Mouse (Mus musculus) neural tube, embryonic 13.5 days (tissue): ENCODE data around the gene Zbtb7b. TPM values are rescaled to one million over a fixed set of nuclear protein-coding genes. Genes with fewer than 3 reads are reported as not detected.

Experiments
- ATAC-seq: fragments of 200-750 bp; cut with Nextera tagmentation; 2 replicates; pipeline ENCODE4 v1.8.0; 2017; ENCODE audit warnings: low read depth, mild to moderate bottlenecking, moderate TSS enrichment, moderate library complexity
- H3K27ac ChIP-seq: fragments of 300-500 bp; sonication (generic); replicated peaks from 2 replicates; pipeline ENCODE4 v1.5.1; 2015; ENCODE audit warnings: moderate library complexity, mild to moderate bottlenecking, inconsistent platforms
- H3K27me3 ChIP-seq: fragments of 300-500 bp; sonication (generic); 2 replicates; pipeline ENCODE4 v1.6.1; 2015; ENCODE audit warnings: mild to moderate bottlenecking, inconsistent platforms
- H3K36me3 ChIP-seq: fragments of 300-500 bp; sonication (generic); 2 replicates; pipeline ENCODE4 v1.6.1; 2015; ENCODE audit warnings: mild to moderate bottlenecking, inconsistent platforms
- H3K4me1 ChIP-seq: fragments of 300-500 bp; sonication (generic); replicated peaks from 2 replicates; pipeline ENCODE4 v1.6.1; 2015; ENCODE audit warnings: inconsistent platforms
- H3K4me2 ChIP-seq: fragments of 300-500 bp; sonication (generic); 2 replicates; pipeline ENCODE4 v1.6.1; 2015; ENCODE audit warnings: inconsistent platforms, mild to moderate bottlenecking, moderate library complexity
- H3K4me3 ChIP-seq: fragments of 300-500 bp; sonication (generic); 2 replicates; pipeline ENCODE4 v1.5.1; 2015; ENCODE audit warnings: mild to moderate bottlenecking, inconsistent platforms
- H3K9ac ChIP-seq: fragments of 300-500 bp; sonication (generic); 2 replicates; pipeline ENCODE4 v1.6.1; 2015; ENCODE audit warnings: moderate library complexity, mild to moderate bottlenecking, inconsistent platforms
- H3K9me3 ChIP-seq: fragments of 300-500 bp; sonication (generic); 2 replicates; pipeline ENCODE4 v1.6.1; 2016; ENCODE audit warnings: inconsistent platforms
- WGBS: fragments of 180-500 bp; shearing (Covaris S2); methylation state at CpG from one replicate; pipeline ENCODE4 v1.1.7; 2015; 5-methylcytosine and 5-hydroxymethylcytosine counted together
- polyA plus RNA-seq: library from polyadenylated mRNA; unstranded; fragments of >200 nt; fragmentation: Nextera tagmentation; extraction: Ambion mirVana; gene quantifications from 2 replicates; pipeline ENCODE4 v1.2.1, GENCODE M21; 2015

Gene Zbtb7b
- polyA plus RNA-seq, 1 experiment from 2014 or later, result 0.68 TPM

DNA sequence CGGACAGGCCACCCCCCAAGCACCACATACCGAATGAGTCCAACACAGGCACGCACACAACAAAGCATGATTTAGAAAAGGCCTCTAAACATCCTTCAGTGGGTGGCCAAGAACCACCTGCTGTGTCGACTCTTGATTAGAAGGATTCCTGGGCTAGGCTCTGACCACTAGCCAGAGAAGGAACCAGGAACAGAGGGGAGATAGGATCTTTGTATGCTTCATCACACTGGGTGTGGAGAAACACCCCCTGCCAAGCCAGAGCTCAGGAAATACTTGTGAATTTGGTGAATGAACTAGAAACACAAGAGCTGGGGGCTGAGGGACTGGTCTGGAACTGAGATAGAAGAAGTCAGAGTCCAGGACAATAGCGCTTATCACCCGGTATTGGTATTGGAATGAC is 58.0 kb downstream of the Zbtb7b start:
- 5% methylated on average over 6 of the region's 6 CpGs for WGBS
- H3K27me3 ChIP-seq, result no peaks in the 10 kb centered on the region
- no peaks in the 10 kb centered on the region for H3K9me3 ChIP-seq
- H3K36me3 ChIP-seq, result peaks cover 11% of the 10 kb centered on the region
- peaks cover 75% of the 10 kb centered on the region for H3K4me1 ChIP-seq
- peak overlapping the region; percentile 84 for H3K4me3 ChIP-seq
- no peak for ATAC-seq
- H3K9ac ChIP-seq, result peak overlapping the region; percentile 86
- H3K27ac ChIP-seq, result no peak overlapping the region; the same call in none of the 2 replicates
- peak overlapping the region; percentile 85 for H3K4me2 ChIP-seq

DNA sequence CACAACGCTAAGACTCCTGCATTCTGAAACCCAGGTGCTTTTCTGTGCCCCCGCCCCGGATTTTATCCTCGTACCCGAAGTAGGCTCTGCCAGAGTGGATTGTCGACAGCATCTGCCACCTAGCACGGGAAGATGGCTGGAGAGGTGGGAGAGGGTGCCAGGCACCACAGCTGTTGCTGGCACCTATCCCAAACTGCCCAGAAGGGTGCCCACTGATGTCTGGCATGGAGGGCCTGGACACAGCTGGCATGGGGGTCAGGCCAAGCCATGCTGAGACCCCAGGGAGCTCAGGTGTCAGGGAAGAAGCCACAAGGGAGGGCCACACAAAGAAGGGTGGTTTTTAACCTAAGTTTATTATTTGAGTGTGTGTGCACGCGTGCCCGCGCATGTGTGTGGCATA is 61.5 kb downstream of the Zbtb7b start:
- no peak overlapping the region for H3K4me2 ChIP-seq
- peak overlapping the region; percentile 23; the same call in 1 of the 2 replicates for H3K9ac ChIP-seq
- no peak overlapping the region for H3K4me3 ChIP-seq
- WGBS, result 47% methylated on average over 11 of the region's 11 CpGs
- no peaks in the 10 kb centered on the region for H3K27me3 ChIP-seq
- peaks cover 11% of the 10 kb centered on the region for H3K36me3 ChIP-seq
- H3K9me3 ChIP-seq, result no peaks in the 10 kb centered on the region
- peaks cover 71% of the 10 kb centered on the region for H3K4me1 ChIP-seq
- H3K27ac ChIP-seq, result peak overlapping the region; percentile 67
- no peak for ATAC-seq

DNA sequence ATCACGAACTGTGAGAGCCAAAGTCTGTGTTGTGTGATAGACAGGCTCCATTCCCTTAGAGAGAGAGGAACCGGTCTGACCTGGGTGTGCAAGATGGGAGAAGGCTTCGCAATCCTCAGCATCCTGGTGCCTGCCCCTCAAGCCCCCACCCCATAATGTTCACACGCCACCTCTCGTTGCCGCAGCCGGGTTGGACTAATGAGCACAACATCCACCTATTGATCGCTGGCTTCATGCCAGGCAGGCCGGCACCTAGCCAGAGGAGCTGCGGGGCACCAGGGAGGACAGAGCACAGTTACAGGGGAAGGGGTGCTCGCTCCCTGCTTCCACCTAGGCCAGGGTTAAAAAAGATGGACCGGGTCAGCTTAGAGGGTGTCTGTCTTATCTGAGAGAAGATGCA is 62.1 kb downstream of the Zbtb7b start:
- Histone ChIP-seq H3K4me3 (no peak overlapping the region), H3K9ac (peak overlapping the region; percentile 23; the same call in 1 of the 2 replicates), H3K36me3 (peaks cover 11% of the 10 kb centered on the region), H3K27ac (peak overlapping the region; percentile 67), H3K9me3 (no peaks in the 10 kb centered on the region), H3K4me2 (no peak overlapping the region), H3K27me3 (no peaks in the 10 kb centered on the region), H3K4me1 (peaks cover 74% of the 10 kb centered on the region)
- ATAC-seq, result no peak
- 33% methylated on average over 12 of the region's 12 CpGs for WGBS

DNA sequence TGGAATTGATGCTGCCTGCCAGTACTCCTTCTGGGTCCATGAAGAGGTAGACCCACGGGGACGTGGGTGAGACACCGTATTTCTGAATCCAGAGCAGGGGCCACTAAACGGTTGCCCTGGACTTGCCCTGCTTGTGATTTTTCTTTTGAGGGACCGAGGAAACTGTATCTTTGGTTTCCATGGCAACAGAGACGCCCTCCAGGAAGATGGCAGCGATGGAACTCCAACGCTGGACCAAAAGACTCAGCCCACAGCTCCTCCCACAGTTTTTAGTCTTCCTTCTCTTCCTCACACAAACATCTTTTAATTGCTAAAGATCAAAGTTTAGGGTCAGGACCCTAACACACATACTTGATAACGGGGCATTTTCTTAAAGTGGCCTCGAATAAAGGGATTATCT is 62.6 kb downstream of the Zbtb7b start:
- Histone ChIP-seq H3K9me3 (no peaks in the 10 kb centered on the region), H3K4me2 (no peak overlapping the region), H3K4me3 (no peak overlapping the region), H3K36me3 (peaks cover 11% of the 10 kb centered on the region), H3K9ac (no peak overlapping the region), H3K27me3 (no peaks in the 10 kb centered on the region), H3K27ac (peak overlapping the region; percentile 67), H3K4me1 (peaks cover 74% of the 10 kb centered on the region)
- no peak for ATAC-seq
- 33% methylated on average over 10 of the region's 10 CpGs for WGBS

DNA sequence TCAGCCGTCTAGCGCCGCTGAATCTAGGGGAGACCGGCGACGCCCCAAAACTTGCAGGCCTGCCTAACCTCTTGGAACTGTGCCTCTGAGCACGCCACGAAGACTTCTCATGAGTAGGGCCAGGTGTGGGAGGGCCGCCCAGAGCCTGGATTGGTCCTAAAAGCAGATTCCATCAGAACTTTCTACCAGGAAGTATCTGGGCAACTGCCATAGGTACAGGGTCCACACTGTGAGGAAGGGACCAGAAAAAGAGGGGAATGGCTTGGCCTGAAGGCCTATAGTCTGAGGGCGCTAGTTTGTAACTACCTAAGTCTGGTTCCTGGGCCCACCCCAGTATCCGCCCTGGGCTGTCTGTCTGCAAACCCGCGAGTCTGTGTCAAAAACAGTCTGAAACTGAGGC is 63.0 kb downstream of the Zbtb7b start:
- H3K27ac ChIP-seq, result no peak overlapping the region; the same call in 1 of the 2 replicates
- H3K4me3 ChIP-seq, result no peak overlapping the region
- H3K4me2 ChIP-seq, result no peak overlapping the region
- peaks cover 11% of the 10 kb centered on the region for H3K36me3 ChIP-seq
- H3K27me3 ChIP-seq, result no peaks in the 10 kb centered on the region
- 73% methylated on average over 13 of the region's 13 CpGs for WGBS
- no peak for ATAC-seq
- peaks cover 72% of the 10 kb centered on the region for H3K4me1 ChIP-seq
- H3K9me3 ChIP-seq, result no peaks in the 10 kb centered on the region
- no peak overlapping the region for H3K9ac ChIP-seq

DNA sequence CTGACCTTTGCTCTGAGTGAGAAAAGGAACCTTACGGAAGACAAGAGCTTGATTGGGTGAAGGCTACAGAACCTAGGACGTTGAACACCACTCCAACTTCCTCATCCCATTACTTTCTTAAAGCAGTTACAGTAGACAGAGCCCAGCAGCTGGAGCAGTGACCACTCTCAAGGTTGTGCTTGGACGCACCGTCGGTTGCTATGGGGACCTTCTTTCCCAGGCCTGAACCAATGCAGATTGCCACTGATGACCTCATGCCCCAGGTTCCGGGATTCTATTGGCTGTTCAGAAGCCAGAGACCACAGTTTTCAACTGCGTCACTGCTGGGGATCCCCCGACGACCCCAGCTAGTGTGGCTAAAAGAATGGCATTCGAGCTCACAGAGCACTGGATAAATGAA is 63.6 kb downstream of the Zbtb7b start:
- Histone ChIP-seq H3K4me3 (no peak overlapping the region), H3K36me3 (peaks cover 11% of the 10 kb centered on the region), H3K4me2 (no peak overlapping the region), H3K9ac (no peak overlapping the region), H3K4me1 (peaks cover 66% of the 10 kb centered on the region), H3K27ac (no peak overlapping the region), H3K9me3 (no peaks in the 10 kb centered on the region), H3K27me3 (no peaks in the 10 kb centered on the region)
- WGBS, result 18% methylated on average over 10 of the region's 10 CpGs
- ATAC-seq, result no peak

DNA sequence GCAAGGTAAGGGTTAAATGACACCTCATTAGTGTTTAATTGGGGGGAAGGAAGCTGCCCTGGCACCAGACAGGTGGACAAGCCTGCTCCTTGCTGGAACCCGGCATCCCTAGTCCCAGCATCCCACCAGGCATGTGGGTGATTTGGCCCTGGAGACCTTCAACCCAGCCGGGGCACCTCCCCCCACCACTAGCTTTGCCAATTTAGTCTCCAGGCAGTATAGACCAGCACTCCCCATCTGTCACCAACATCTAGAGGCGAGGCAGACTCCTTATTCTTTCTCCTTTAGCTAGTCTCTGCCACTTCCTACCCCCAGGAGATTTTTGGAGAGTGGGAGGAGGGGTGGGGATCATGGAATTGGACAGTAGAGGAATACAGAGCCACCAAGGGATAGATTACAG is 64.2 kb downstream of the Zbtb7b start:
- Histone ChIP-seq H3K4me2 (no peak overlapping the region), H3K4me1 (peaks cover 60% of the 10 kb centered on the region), H3K9me3 (no peaks in the 10 kb centered on the region), H3K9ac (no peak overlapping the region), H3K36me3 (peaks cover 11% of the 10 kb centered on the region), H3K4me3 (no peak overlapping the region), H3K27ac (peak overlapping the region; percentile 28; the same call in 1 of the 2 replicates), H3K27me3 (no peaks in the 10 kb centered on the region)
- 24% methylated on average over 3 of the region's 3 CpGs for WGBS
- ATAC-seq, result no peak

DNA sequence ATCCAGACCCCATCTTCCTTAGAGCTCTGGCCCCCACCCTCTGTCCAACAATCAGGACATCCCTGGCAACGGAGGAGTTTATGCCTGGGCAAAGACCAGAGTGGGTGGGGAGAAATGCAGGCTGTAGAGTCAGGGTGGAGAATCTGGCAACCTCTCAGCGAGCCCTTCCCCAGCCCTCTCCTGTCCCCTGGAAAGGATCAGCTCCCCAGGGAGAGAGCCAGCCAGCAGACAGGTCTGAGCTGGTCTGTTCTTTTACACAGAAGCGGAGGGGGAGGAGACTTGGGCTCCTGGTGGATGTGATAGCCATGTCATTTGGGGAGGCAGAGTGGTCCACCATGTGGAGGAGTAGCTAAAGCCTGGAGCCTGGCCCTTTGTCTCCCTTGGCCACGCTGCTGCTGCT is 66.0 kb downstream of the Zbtb7b start:
- H3K9ac ChIP-seq, result no peak overlapping the region; the same call in 1 of the 2 replicates
- no peak overlapping the region for H3K4me3 ChIP-seq
- peaks cover 57% of the 10 kb centered on the region for H3K4me1 ChIP-seq
- H3K4me2 ChIP-seq, result no peak overlapping the region
- peak overlapping the region; percentile 10 for H3K27ac ChIP-seq
- H3K36me3 ChIP-seq, result no peaks in the 10 kb centered on the region; the same call in 1 of the 2 replicates
- peak; percentile 17; the same call in 1 of the 2 replicates for ATAC-seq
- no peaks in the 10 kb centered on the region for H3K27me3 ChIP-seq
- 13% methylated on average over 4 of the region's 4 CpGs for WGBS
- H3K9me3 ChIP-seq, result no peaks in the 10 kb centered on the region

Other genes starting within 250 kb of the Zbtb7b start
- gene Hcn3, start 234.6 kb downstream of the Zbtb7b start, polyA plus RNA-seq, result 34.6 and 35.6 TPM in 2 replicates
- 27.5 and 30.6 TPM in 2 replicates for gene Clk2, start 230.0 kb downstream of the Zbtb7b start, polyA plus RNA-seq
- 129 and 135 TPM in 2 replicates for gene Scamp3, start 217.3 kb downstream of the Zbtb7b start, polyA plus RNA-seq
- 38.9 and 49.9 TPM in 2 replicates for gene Fam189b, start 211.6 kb downstream of the Zbtb7b start, polyA plus RNA-seq
- gene Gba, start 191.8 kb downstream of the Zbtb7b start, polyA plus RNA-seq, result 48.3 and 50.0 TPM in 2 replicates
- gene Thbs3, start 179.6 kb downstream of the Zbtb7b start, polyA plus RNA-seq, result 45.6 and 52.8 TPM in 2 replicates
- gene Mtx1, start 167.7 kb downstream of the Zbtb7b start, polyA plus RNA-seq, result 157 and 170 TPM in 2 replicates
- gene Muc1, start 165.7 kb downstream of the Zbtb7b start, polyA plus RNA-seq, result 1.0 and 1.1 TPM in 2 replicates
- 248 and 258 TPM in 2 replicates for gene Krtcap2, start 148.8 kb downstream of the Zbtb7b start, polyA plus RNA-seq
- 55.8 and 55.9 TPM in 2 replicates for gene Trim46, start 148.5 kb downstream of the Zbtb7b start, polyA plus RNA-seq
- gene Dpm3, start 135.4 kb downstream of the Zbtb7b start, polyA plus RNA-seq, result 76.9 and 81.4 TPM in 2 replicates
- 44.0 and 45.5 TPM in 2 replicates for gene Slc50a1, start 124.2 kb downstream of the Zbtb7b start, polyA plus RNA-seq
- gene Efna1, start 113.6 kb downstream of the Zbtb7b start, polyA plus RNA-seq, result 12.5 and 14.5 TPM in 2 replicates
- 87.4 and 90.1 TPM in 2 replicates for gene Efna3, start 71.8 kb downstream of the Zbtb7b start, polyA plus RNA-seq
- 8.5 and 10.7 TPM in 2 replicates for gene Efna4, start 56.7 kb downstream of the Zbtb7b start, polyA plus RNA-seq
- gene Adam15, start 44.8 kb downstream of the Zbtb7b start, polyA plus RNA-seq, result 48.8 and 54.0 TPM in 2 replicates
- gene Dcst2, start 32.8 kb downstream of the Zbtb7b start, polyA plus RNA-seq, result 0.17 TPM in 1 of 2 replicates, not detected in the other
- gene Dcst1, start 29.5 kb downstream of the Zbtb7b start, polyA plus RNA-seq, result 0.88 and 1.1 TPM in 2 replicates
- 0.84 and 2.6 TPM in 2 replicates for gene Lenep, start 8.0 kb upstream of the Zbtb7b start, polyA plus RNA-seq
- gene Flad1, start 17.1 kb upstream of the Zbtb7b start, polyA plus RNA-seq, result 30.7 and 33.2 TPM in 2 replicates
- gene Cks1b, start 23.6 kb upstream of the Zbtb7b start, polyA plus RNA-seq, result 110 and 144 TPM in 2 replicates
- gene Shc1, start 23.7 kb upstream of the Zbtb7b start, polyA plus RNA-seq, result 41.8 and 45.1 TPM in 2 replicates
- gene Pygo2, start 35.4 kb upstream of the Zbtb7b start, polyA plus RNA-seq, result 40.4 and 47.7 TPM in 2 replicates
- gene Pbxip1, start 41.9 kb upstream of the Zbtb7b start, polyA plus RNA-seq, result 15.6 and 17.0 TPM in 2 replicates
- gene Pmvk, start 59.8 kb upstream of the Zbtb7b start, polyA plus RNA-seq, result 104 and 106 TPM in 2 replicates
- gene Kcnn3, start 125.4 kb upstream of the Zbtb7b start, polyA plus RNA-seq, result 4.8 and 5.5 TPM in 2 replicates